Mouse (Mus musculus) embryonic facial prominence, embryonic 13.5 days (tissue): Measurements from ENCODE around the gene Abhd18. TPM values are rescaled to one million over a fixed set of nuclear protein-coding genes. Genes with fewer than 3 reads are reported as not detected.
"Not testable (repeated sequence)": the region's sequence is repeated elsewhere in the genome, so short reads cannot be mapped to it uniquely, and the experiment has no call there.

Source experiments
- ATAC-seq: fragments of 200-750 bp; cut with Nextera tagmentation; 2 replicates; pipeline ENCODE4 v1.8.0; 2017; ENCODE audit warnings: low read depth; ENCODE audit not compliant: insufficient number of reproducible peaks, insufficient read depth, low FRiP score, low TSS enrichment
- H3K27ac ChIP-seq: fragments of 300-500 bp; sonication (generic); 2 replicates; pipeline ENCODE4 v1.5.1; 2015; ENCODE audit warnings: moderate library complexity, mild to moderate bottlenecking, inconsistent platforms
- H3K27me3 ChIP-seq: fragments of 300-500 bp; sonication (generic); 2 replicates; pipeline ENCODE4 v1.6.1; 2015; ENCODE audit warnings: mild to moderate bottlenecking, inconsistent platforms
- H3K36me3 ChIP-seq: fragments of 300-500 bp; sonication (generic); 2 replicates; pipeline ENCODE4 v1.6.1; 2015; ENCODE audit warnings: mild to moderate bottlenecking, inconsistent platforms
- H3K4me1 ChIP-seq: fragments of 300-500 bp; sonication (generic); 2 replicates; pipeline ENCODE4 v1.6.1; 2015; ENCODE audit warnings: inconsistent platforms
- H3K4me2 ChIP-seq: fragments of 300-500 bp; sonication (generic); 2 replicates; pipeline ENCODE4 v1.6.1; 2015; ENCODE audit warnings: moderate library complexity, mild to moderate bottlenecking, inconsistent platforms
- H3K4me3 ChIP-seq: fragments of 300-500 bp; sonication (generic); 2 replicates; pipeline ENCODE4 v1.5.1; 2015; ENCODE audit warnings: mild to moderate bottlenecking, inconsistent platforms
- H3K9ac ChIP-seq: fragments of 300-500 bp; sonication (generic); 2 replicates; pipeline ENCODE4 v1.6.1; 2015; ENCODE audit warnings: mild to moderate bottlenecking, inconsistent platforms
- H3K9me3 ChIP-seq: fragments of 300-500 bp; sonication (generic); 2 replicates; pipeline ENCODE4 v1.6.1; 2016; ENCODE audit warnings: inconsistent platforms
- WGBS: fragments of 180-500 bp; shearing (Covaris S2); methylation state at CpG from one replicate; pipeline ENCODE4 v1.1.7; 2015; ENCODE audit warnings: mixed read lengths; 5-methylcytosine and 5-hydroxymethylcytosine counted together
- polyA plus RNA-seq: library from polyadenylated mRNA; unstranded; fragments of >200 nt; fragmentation: Nextera tagmentation; extraction: Ambion mirVana; gene quantifications from 2 replicates; pipeline ENCODE4 v1.2.1, GENCODE M21; 2015

Gene Abhd18
- polyA plus RNA-seq = 11.3 and 12.8 TPM in 2 replicates

- H3K4me1 ChIP-seq, H3K27me3 ChIP-seq, ATAC-seq, H3K9me3 ChIP-seq, H3K36me3 ChIP-seq: not testable (repeated sequence)
- Histone ChIP-seq H3K27ac (peak within 1 kb of the TSS; percentile 57), H3K4me3 (peak within 1 kb of the TSS; percentile 52), H3K9ac (peak within 1 kb of the TSS; percentile 74), H3K4me2 (peak within 1 kb of the TSS; percentile 71)
- 0% methylated on average over 2 of the region's 4 CpGs for WGBS
These were observed at the start of gene Abhd18 for GRCm38 (mm10) chr3:40846957-40847017. Abhd18 (plus strand) TSS chr3:40846970.

GRCm38 (mm10) chr3:40798054-40798453 is 48.7 kb upstream of the Abhd18 start:
- H3K9ac ChIP-seq = no peak overlapping the region
- H3K9me3 ChIP-seq = no peaks in the 10 kb centered on the region
- H3K4me2 ChIP-seq = no peak overlapping the region
- H3K27ac ChIP-seq = no peak overlapping the region
- WGBS = 57% methylated on average over 1 of the region's 1 CpGs
- H3K27me3 ChIP-seq = no peaks in the 10 kb centered on the region
- H3K4me3 ChIP-seq = no peak overlapping the region
- no peak for ATAC-seq
- H3K4me1 ChIP-seq = peaks cover 17% of the 10 kb centered on the region
- H3K36me3 ChIP-seq = peaks cover 3% of the 10 kb centered on the region; the same call in 1 of the 2 replicates

- WGBS = 39% methylated on average over 7 of the region's 7 CpGs
These were observed 48.3 kb upstream of the Abhd18 start for GRCm38 (mm10) chr3:40798500-40798899.

GRCm38 (mm10) chr3:40799530-40800372 is 47.0 kb upstream of the Abhd18 start, which contains the start of gene Plk4:
Plk4 (plus strand) TSS chr3:40800019.
- H3K27me3 ChIP-seq = no peaks in the 10 kb centered on the region
- ATAC-seq = peak; percentile 87
- H3K36me3 ChIP-seq = peaks cover 3% of the 10 kb centered on the region; the same call in 1 of the 2 replicates
- H3K4me1 ChIP-seq = peaks cover 17% of the 10 kb centered on the region
- 2% methylated on average over 66 of the region's 66 CpGs for WGBS
- H3K4me3 ChIP-seq = peak within 1 kb of the TSS; percentile 95
- peak within 1 kb of the TSS; percentile 82 for H3K27ac ChIP-seq
- no peaks in the 10 kb centered on the region for H3K9me3 ChIP-seq
- H3K4me2 ChIP-seq = peak within 1 kb of the TSS; percentile 93
- H3K9ac ChIP-seq = peak within 1 kb of the TSS; percentile 91

More at GRCm38 (mm10) chr3:40798500-40798899, 48.3 kb upstream of the Abhd18 start:
- ATAC-seq = no peak
- H3K4me2 ChIP-seq = no peak overlapping the region
- no peak overlapping the region for H3K4me3 ChIP-seq
- peaks cover 3% of the 10 kb centered on the region; the same call in 1 of the 2 replicates for H3K36me3 ChIP-seq
- H3K9ac ChIP-seq = no peak overlapping the region
- no peak overlapping the region for H3K27ac ChIP-seq
- H3K4me1 ChIP-seq = peaks cover 17% of the 10 kb centered on the region
- no peaks in the 10 kb centered on the region for H3K9me3 ChIP-seq
- no peaks in the 10 kb centered on the region for H3K27me3 ChIP-seq

- Histone ChIP-seq H3K36me3 (peaks cover 10% of the 10 kb centered on the region), H3K27me3 (no peaks in the 10 kb centered on the region), H3K4me2 (peak overlapping the region; percentile 93), H3K4me3 (peak overlapping the region; percentile 95), H3K9me3 (no peaks in the 10 kb centered on the region), H3K4me1 (peaks cover 17% of the 10 kb centered on the region), H3K27ac (peak overlapping the region; percentile 82), H3K9ac (peak overlapping the region; percentile 91)
- under 1% methylated on average over 37 of the region's 37 CpGs for WGBS
- ATAC-seq = peak; percentile 76
These were observed 46.4 kb upstream of the Abhd18 start for GRCm38 (mm10) chr3:40800373-40800823.

GRCm38 (mm10) chr3:40806871-40807270 is 39.9 kb upstream of the Abhd18 start:
- no peak for ATAC-seq
- peaks cover 50% of the 10 kb centered on the region for H3K36me3 ChIP-seq

GRCm38 (mm10) chr3:40808686-40809085 is 38.1 kb upstream of the Abhd18 start:
- no peak overlapping the region for H3K27ac ChIP-seq
- no peak overlapping the region for H3K4me3 ChIP-seq
- no peak overlapping the region for H3K4me2 ChIP-seq
- H3K9ac ChIP-seq = no peak overlapping the region
- no peaks in the 10 kb centered on the region for H3K4me1 ChIP-seq
- WGBS = 91% methylated on average over 10 of the region's 10 CpGs
- no peak for ATAC-seq
- no peaks in the 10 kb centered on the region for H3K9me3 ChIP-seq
- H3K36me3 ChIP-seq = peaks cover 59% of the 10 kb centered on the region
- no peaks in the 10 kb centered on the region for H3K27me3 ChIP-seq

More at GRCm38 (mm10) chr3:40806871-40807270, 39.9 kb upstream of the Abhd18 start:
- peaks cover 2% of the 10 kb centered on the region; the same call in 1 of the 2 replicates for H3K4me1 ChIP-seq
- H3K27ac ChIP-seq = no peak overlapping the region
- H3K4me3 ChIP-seq = no peak overlapping the region
- no peaks in the 10 kb centered on the region for H3K27me3 ChIP-seq
- H3K4me2 ChIP-seq = no peak overlapping the region
- WGBS = 48% methylated on average over 2 of the region's 2 CpGs
- H3K9ac ChIP-seq = no peak overlapping the region
- H3K9me3 ChIP-seq = no peaks in the 10 kb centered on the region

GRCm38 (mm10) chr3:40809894-40810293 is 36.9 kb upstream of the Abhd18 start:
- Histone ChIP-seq H3K4me1 (no peaks in the 10 kb centered on the region), H3K4me3 (no peak overlapping the region), H3K27me3 (no peaks in the 10 kb centered on the region), H3K27ac (no peak overlapping the region), H3K9ac (no peak overlapping the region), H3K4me2 (no peak overlapping the region), H3K36me3 (peaks cover 70% of the 10 kb centered on the region), H3K9me3 (no peaks in the 10 kb centered on the region)
- WGBS = 81% methylated on average over 2 of the region's 2 CpGs
- no peak for ATAC-seq

- Histone ChIP-seq H3K9ac (no peak overlapping the region), H3K4me2 (no peak overlapping the region), H3K36me3 (peaks cover 71% of the 10 kb centered on the region), H3K27me3 (no peaks in the 10 kb centered on the region), H3K4me3 (no peak overlapping the region), H3K4me1 (no peaks in the 10 kb centered on the region), H3K27ac (no peak overlapping the region), H3K9me3 (no peaks in the 10 kb centered on the region)
- 94% methylated on average over 2 of the region's 2 CpGs for WGBS
- no peak for ATAC-seq
These were observed 33.5 kb upstream of the Abhd18 start for GRCm38 (mm10) chr3:40813275-40813674.

- not testable (repeated sequence) for H3K9me3 ChIP-seq, H3K36me3 ChIP-seq, H3K27me3 ChIP-seq, H3K4me1 ChIP-seq, ATAC-seq
- WGBS = 74% methylated on average over 6 of the region's 6 CpGs
- Histone ChIP-seq H3K4me3 (peak overlapping the region; percentile 52), H3K27ac (0 out of 2 replicates have a peak overlapping the region, but pooled peaks have one; percentile 22), H3K4me2 (peak overlapping the region; percentile 71), H3K9ac (0 out of 2 replicates have a peak overlapping the region, but pooled peaks have one; percentile 49)
These were observed 1.2 kb upstream of the Abhd18 start for GRCm38 (mm10) chr3:40845521-40845920.

GRCm38 (mm10) chr3:40846473-40846956 is 255 bp upstream of the Abhd18 start, which contains the start of gene Mfsd8:
Mfsd8 (minus strand) TSS chr3:40846886.
- H3K4me3 ChIP-seq = peak within 1 kb of the TSS; percentile 52
- not testable (repeated sequence) for H3K9me3 ChIP-seq, H3K27me3 ChIP-seq, H3K36me3 ChIP-seq, H3K4me1 ChIP-seq
- H3K9ac ChIP-seq = peak within 1 kb of the TSS; percentile 74
- peak within 1 kb of the TSS; percentile 57 for H3K27ac ChIP-seq
- H3K4me2 ChIP-seq = peak within 1 kb of the TSS; percentile 71
- peak; percentile 99 for ATAC-seq
- WGBS = 0% methylated on average over 39 of the region's 39 CpGs

GRCm38 (mm10) chr3:40847018-40847417 is 248 bp downstream of the Abhd18 start:
- H3K27ac ChIP-seq = peak overlapping the region; percentile 28; the same call in 1 of the 2 replicates
- H3K9ac ChIP-seq = peak overlapping the region; percentile 74
- H3K36me3 ChIP-seq, H3K27me3 ChIP-seq, ATAC-seq, H3K9me3 ChIP-seq, H3K4me1 ChIP-seq: not testable (repeated sequence)
- H3K4me3 ChIP-seq = peak overlapping the region; percentile 52
- H3K4me2 ChIP-seq = peak overlapping the region; percentile 71
- WGBS = under 1% methylated on average over 16 of the region's 21 CpGs
